Mouse (Mus musculus) liver, embryonic 16.5 days (tissue): ENCODE data around the gene Rab34. TPM values are rescaled to one million over a fixed set of nuclear protein-coding genes. Genes with fewer than 3 reads are reported as not detected.

Experiments used
- ATAC-seq: fragments of 200-750 bp; cut with Nextera tagmentation; 2 replicates; pipeline ENCODE4 v1.8.0; 2017; ENCODE audit warnings: low read depth, mild to moderate bottlenecking, moderate number of reproducible peaks, moderate library complexity
- H3K27ac ChIP-seq: fragments of 300-500 bp; sonication (generic); 2 replicates; pipeline ENCODE4 v1.5.1; 2014; ENCODE audit warnings: mild to moderate bottlenecking, low read length
- H3K27me3 ChIP-seq: fragments of 300-500 bp; sonication (generic); 2 replicates; pipeline ENCODE4 v1.6.1; 2014; ENCODE audit warnings: low read depth, low read length, mixed read lengths; ENCODE audit not compliant: control insufficient read depth, insufficient read depth
- H3K36me3 ChIP-seq: fragments of 300-500 bp; sonication (generic); 2 replicates; pipeline ENCODE4 v1.6.1; 2014; ENCODE audit warnings: mild to moderate bottlenecking; ENCODE audit not compliant: control insufficient read depth, insufficient read depth
- H3K4me1 ChIP-seq: fragments of 300-500 bp; sonication (generic); 2 replicates; pipeline ENCODE4 v1.6.1; 2014; ENCODE audit warnings: low read depth, low read length, mixed read lengths; ENCODE audit not compliant: control insufficient read depth
- H3K4me2 ChIP-seq: fragments of 300-500 bp; sonication (generic); 2 replicates; pipeline ENCODE4 v1.6.1; 2014; ENCODE audit warnings: low read depth, low read length, mixed read lengths
- H3K4me3 ChIP-seq: fragments of 300-500 bp; sonication (generic); 2 replicates; pipeline ENCODE4 v1.5.1; 2014; ENCODE audit warnings: low read depth, mild to moderate bottlenecking, low read length
- H3K9ac ChIP-seq: fragments of 300-500 bp; sonication (generic); 2 replicates; pipeline ENCODE4 v1.6.1; 2014; ENCODE audit warnings: low read depth, low read length
- H3K9me3 ChIP-seq: fragments of 300-500 bp; sonication (generic); replicated peaks from 2 replicates; pipeline ENCODE4 v1.6.1; 2016; ENCODE audit warnings: low read length; ENCODE audit not compliant: control insufficient read depth
- WGBS: fragments of 180-500 bp; shearing (Covaris S2); extraction: QIAGEN DNeasy Blood & Tissue Kit; methylation state at CpG from one replicate; pipeline ENCODE4 v1.1.7; 2014; ENCODE audit not compliant: insufficient replicate concordance; 5-methylcytosine and 5-hydroxymethylcytosine counted together
- polyA plus RNA-seq: library from polyadenylated mRNA; unstranded; fragments of >200 nt; fragmentation: Nextera tagmentation; extraction: Ambion mirVana; gene quantifications from 2 replicates; pipeline ENCODE4 v1.2.1, GENCODE M21; 2015

Rab34 gene
- polyA plus RNA-seq, 1 experiment from 2014 or later: 16.2 TPM

DNA sequence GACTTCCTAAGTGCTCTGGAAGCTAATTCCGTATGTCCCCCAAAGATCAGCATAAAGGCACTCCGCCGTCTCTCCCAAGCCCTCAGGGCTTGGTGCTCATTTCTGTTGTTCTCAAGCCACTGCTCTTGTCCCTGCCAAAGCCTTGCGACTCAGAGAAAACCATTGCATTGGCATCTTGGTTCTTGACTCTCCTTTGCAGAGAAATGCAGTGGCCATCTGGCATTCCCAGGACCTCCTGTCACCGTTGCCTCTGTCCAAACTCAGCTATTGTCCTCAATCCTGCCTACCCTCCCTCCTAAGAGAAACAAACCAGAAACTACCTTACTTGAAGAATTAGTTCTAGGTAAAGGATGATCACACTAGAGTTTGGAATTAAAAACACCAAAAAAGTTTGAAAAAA lies 32.6 kb upstream of the Rab34 start:
- no peak for ATAC-seq
- no peak overlapping the region for H3K9ac ChIP-seq
- H3K9me3 ChIP-seq: no peaks in the 10 kb centered on the region
- H3K27me3 ChIP-seq: no peaks in the 10 kb centered on the region
- no peak overlapping the region for H3K4me3 ChIP-seq
- H3K4me2 ChIP-seq: no peak overlapping the region
- H3K36me3 ChIP-seq: peaks cover 34% of the 10 kb centered on the region
- no peak overlapping the region for H3K27ac ChIP-seq
- WGBS: 86% methylated on average over 5 of the region's 5 CpGs
- H3K4me1 ChIP-seq: peaks cover 10% of the 10 kb centered on the region

DNA sequence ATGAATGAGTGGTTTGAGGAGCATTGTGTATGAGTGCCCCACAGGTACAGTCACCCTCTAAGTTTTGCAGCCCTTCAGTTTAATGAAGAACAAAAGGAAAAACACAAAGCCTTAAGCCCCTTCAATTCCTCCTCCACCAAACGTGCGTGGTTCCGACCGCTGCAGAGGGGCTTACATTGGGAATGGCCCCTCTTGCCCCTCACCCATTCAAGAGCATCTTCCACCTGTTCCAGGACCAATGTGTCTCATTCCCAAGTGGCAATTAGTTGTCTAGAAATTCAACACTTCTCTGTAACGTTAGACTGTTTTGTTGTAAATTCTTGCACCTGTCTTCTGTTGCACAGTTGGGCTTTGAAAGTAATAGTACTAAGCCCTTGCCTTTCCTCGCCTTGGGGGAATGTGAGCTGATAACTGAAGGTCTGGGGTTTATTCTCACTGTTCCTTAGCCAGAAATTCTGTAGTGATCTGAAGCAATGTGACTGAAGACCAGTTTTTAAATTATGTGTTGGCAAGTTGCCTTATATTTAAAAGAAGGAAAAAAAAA lies 32.0 kb upstream of the Rab34 start:
- Histone ChIP-seq H3K9me3 (no peaks in the 10 kb centered on the region), H3K27ac (no peak overlapping the region), H3K4me3 (no peak overlapping the region), H3K27me3 (no peaks in the 10 kb centered on the region), H3K4me1 (peaks cover 12% of the 10 kb centered on the region), H3K36me3 (peaks cover 37% of the 10 kb centered on the region), H3K4me2 (no peak overlapping the region), H3K9ac (no peak overlapping the region)
- ATAC-seq: no peak
- 79% methylated on average over 6 of the region's 6 CpGs for WGBS

- Histone ChIP-seq H3K4me1 (peaks cover 37% of the 10 kb centered on the region), H3K27ac (no peak overlapping the region), H3K4me3 (no peak overlapping the region), H3K9me3 (no peaks in the 10 kb centered on the region), H3K36me3 (peaks cover 42% of the 10 kb centered on the region), H3K4me2 (no peak overlapping the region), H3K27me3 (no peaks in the 10 kb centered on the region), H3K9ac (no peak overlapping the region)
- ATAC-seq: peak; percentile 65
- WGBS: 11% methylated on average over 2 of the region's 2 CpGs
These were observed 29.1 kb upstream of the Rab34 start for GRCm38 (mm10) chr11:78159096-78159495.

DNA sequence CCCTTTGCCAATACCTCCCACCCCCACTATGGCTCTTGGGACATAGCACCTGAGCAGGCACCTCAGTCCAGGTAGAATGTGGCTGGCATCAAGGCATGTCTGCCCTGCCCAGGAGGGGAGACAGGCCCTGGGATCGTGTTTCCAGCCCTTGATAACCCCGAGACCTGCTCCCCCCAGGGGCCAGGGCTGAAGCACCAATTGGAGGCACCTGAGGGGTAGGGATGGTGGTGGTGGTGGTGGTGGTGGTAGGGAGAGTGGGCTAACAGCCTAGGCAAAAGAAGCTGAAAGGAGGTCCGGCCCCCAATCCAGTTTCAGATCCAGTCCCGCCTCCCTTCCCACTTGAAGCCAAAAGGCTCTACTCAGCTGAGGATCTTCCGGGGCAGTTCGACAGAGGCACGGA lies 28.7 kb upstream of the Rab34 start:
- Histone ChIP-seq H3K27me3 (no peaks in the 10 kb centered on the region), H3K4me3 (no peak overlapping the region), H3K4me1 (peaks cover 42% of the 10 kb centered on the region), H3K9ac (no peak overlapping the region), H3K36me3 (peaks cover 42% of the 10 kb centered on the region), H3K4me2 (no peak overlapping the region), H3K9me3 (no peaks in the 10 kb centered on the region), H3K27ac (no peak overlapping the region)
- 88% methylated on average over 7 of the region's 7 CpGs for WGBS
- ATAC-seq: no peak

GRCm38 (mm10) chr11:78160171-78160570 lies 28.1 kb upstream of the Rab34 start:
- Histone ChIP-seq H3K4me3 (no peak overlapping the region), H3K4me2 (no peak overlapping the region), H3K4me1 (peaks cover 43% of the 10 kb centered on the region), H3K9ac (no peak overlapping the region), H3K27me3 (no peaks in the 10 kb centered on the region), H3K36me3 (peaks cover 42% of the 10 kb centered on the region), H3K9me3 (no peaks in the 10 kb centered on the region), H3K27ac (no peak overlapping the region)
- no peak for ATAC-seq
- 88% methylated on average over 18 of the region's 18 CpGs for WGBS

DNA sequence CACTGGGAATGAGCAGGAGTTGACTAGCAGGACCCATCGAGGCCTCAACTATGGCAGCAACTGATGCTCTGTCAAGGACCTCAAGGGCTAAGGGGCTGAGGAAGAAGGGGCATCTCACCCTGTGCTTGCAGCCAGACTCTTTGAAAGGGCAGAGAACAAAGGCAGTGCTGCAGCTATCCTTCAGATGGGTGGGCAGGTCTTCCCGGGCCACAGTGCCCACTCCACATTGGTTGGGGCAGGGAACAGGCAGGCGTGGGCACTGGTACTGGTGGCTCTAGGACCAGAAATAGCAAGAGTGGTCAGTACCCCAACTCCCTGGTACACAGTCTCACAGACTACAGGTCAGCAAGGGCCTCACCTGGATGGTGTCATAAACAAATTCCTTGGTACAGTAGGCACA lies 27.6 kb upstream of the Rab34 start:
- WGBS: 82% methylated on average over 3 of the region's 3 CpGs
- Histone ChIP-seq H3K4me3 (no peak overlapping the region), H3K4me1 (peaks cover 45% of the 10 kb centered on the region), H3K27ac (no peak overlapping the region), H3K4me2 (no peak overlapping the region), H3K36me3 (peaks cover 42% of the 10 kb centered on the region), H3K27me3 (no peaks in the 10 kb centered on the region), H3K9ac (no peak overlapping the region), H3K9me3 (no peaks in the 10 kb centered on the region)
- ATAC-seq: no peak

DNA sequence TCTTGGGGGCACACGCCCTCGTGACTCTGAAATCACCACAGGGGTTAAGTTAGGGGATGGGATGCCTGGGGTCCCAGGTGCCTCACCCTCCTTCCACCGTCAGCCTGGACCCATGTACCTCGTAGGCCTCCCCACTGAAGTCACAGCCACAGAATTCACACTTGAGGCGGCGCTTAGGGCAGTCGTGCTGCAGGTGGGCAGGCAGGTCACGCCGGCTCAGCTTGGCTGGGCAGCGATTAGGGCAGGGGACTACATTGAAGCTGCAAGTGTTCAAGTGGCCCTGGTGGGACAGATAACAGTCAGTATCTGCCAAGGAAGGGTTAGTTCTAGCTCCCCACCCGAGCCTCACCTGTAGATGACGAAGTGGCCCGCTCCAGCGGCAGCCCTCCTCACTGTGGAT lies 27.1 kb upstream of the Rab34 start:
- peaks cover 42% of the 10 kb centered on the region for H3K36me3 ChIP-seq

DNA sequence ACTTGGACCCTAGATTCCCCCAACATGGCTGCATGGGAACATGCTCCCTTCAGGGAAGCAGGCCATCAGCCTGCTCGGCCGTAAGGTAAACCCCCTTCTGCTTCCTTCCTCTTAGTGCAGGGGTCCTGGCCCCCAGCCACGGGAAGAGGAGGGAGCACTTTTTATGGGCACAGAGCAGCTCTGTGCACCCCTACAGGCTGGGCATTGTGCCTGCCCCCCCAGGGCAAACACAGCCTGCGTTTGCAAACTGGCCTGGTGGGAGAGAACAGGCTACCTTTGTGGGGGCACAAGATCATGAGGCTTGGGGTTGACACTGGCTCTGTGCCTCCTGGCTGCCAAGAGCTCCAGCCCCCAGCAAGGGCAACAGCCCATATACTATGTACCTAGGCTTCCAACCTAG lies 26.3 kb upstream of the Rab34 start:
- Histone ChIP-seq H3K36me3 (peaks cover 42% of the 10 kb centered on the region), H3K9ac (no peak overlapping the region), H3K27ac (no peak overlapping the region; the same call in 1 of the 2 replicates), H3K4me2 (no peak overlapping the region), H3K4me1 (peaks cover 58% of the 10 kb centered on the region), H3K9me3 (no peaks in the 10 kb centered on the region), H3K27me3 (no peaks in the 10 kb centered on the region), H3K4me3 (no peak overlapping the region)
- WGBS: 52% methylated on average over 4 of the region's 4 CpGs
- no peak for ATAC-seq

More for the DNA sequence above, 27.1 kb upstream of the Rab34 start:
- Histone ChIP-seq H3K4me3 (no peak overlapping the region), H3K9ac (no peak overlapping the region), H3K27me3 (no peaks in the 10 kb centered on the region), H3K9me3 (no peaks in the 10 kb centered on the region), H3K27ac (no peak overlapping the region), H3K4me1 (peaks cover 50% of the 10 kb centered on the region), H3K4me2 (no peak overlapping the region)
- ATAC-seq: no peak
- 71% methylated on average over 14 of the region's 14 CpGs for WGBS

GRCm38 (mm10) chr11:78162504-78162903 lies 25.7 kb upstream of the Rab34 start:
- Histone ChIP-seq H3K36me3 (peaks cover 40% of the 10 kb centered on the region), H3K4me1 (peaks cover 63% of the 10 kb centered on the region), H3K4me2 (peak overlapping the region; percentile 100), H3K9ac (0 out of 2 replicates have a peak overlapping the region, but pooled peaks have one; percentile 98), H3K4me3 (peak overlapping the region; percentile 96), H3K27me3 (no peaks in the 10 kb centered on the region), H3K9me3 (no peaks in the 10 kb centered on the region), H3K27ac (0 out of 2 replicates have a peak overlapping the region, but pooled peaks have one; percentile 30)
- WGBS: 74% methylated on average over 6 of the region's 6 CpGs
- ATAC-seq: no peak
